Mouse (Mus musculus): ENCODE results near the gene Arhgef2.

DNA sequence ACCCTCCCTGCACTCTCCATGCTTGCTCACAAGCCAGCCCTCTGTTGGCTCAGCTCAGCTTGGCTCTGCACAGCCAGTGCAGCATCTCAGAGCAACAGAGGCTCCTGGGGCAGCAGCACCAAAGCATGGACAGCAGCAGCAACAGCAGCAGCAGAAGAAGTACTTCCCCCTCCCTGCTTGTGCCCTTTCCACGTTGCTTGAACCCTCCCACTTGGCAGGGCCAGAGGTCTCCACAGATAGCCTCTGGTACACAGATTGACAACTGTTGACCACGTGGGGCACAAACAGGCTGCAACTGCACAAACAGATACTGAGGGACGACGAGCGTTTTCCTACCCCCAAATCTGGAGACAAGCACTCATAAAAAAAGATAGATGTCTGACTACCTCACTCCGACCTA is 54.0 kb downstream of the Arhgef2 start:
- no peak for TF ChIP-seq FLI1 (IDR thresholded peaks at IDR 0.05; ENCODE audit: low read length)
- no peak for TF ChIP-seq GATA1 (IDR thresholded peaks at IDR 0.05; ENCODE audit: borderline replicate concordance, low read length)
